Mouse (Mus musculus) myocyte (in vitro differentiated cells): ENCODE results near the gene Bean1. TPM values are rescaled to one million over a fixed set of nuclear protein-coding genes. Genes with fewer than 3 reads are reported as not detected.

Experiments used
- polyA plus RNA-seq: library from polyadenylated mRNA; unstranded; fragments of >200 nt; fragmentation: generic; extraction: Trizol; gene quantifications from one replicate; pipeline ENCODE4 v1.2.1, GENCODE M21; 2012; ENCODE audit warnings: missing spikeins

Gene Bean1
- polyA plus RNA-seq, 1 experiment: 0.34 TPM

Other genes starting within 250 kb of the Bean1 start
- 0.11 TPM for gene Cdh5, start 68.8 kb upstream of the Bean1 start, polyA plus RNA-seq
- 10.3 TPM for gene Tk2, start 78.1 kb downstream of the Bean1 start, polyA plus RNA-seq
- gene Cklf, start 80.4 kb downstream of the Bean1 start, polyA plus RNA-seq: 12.2 TPM
- not detected for gene Cmtm2a, start 122.7 kb downstream of the Bean1 start, polyA plus RNA-seq
- gene Gm45711, start 139.6 kb downstream of the Bean1 start, polyA plus RNA-seq: not detected
- not detected for gene Cmtm1, start 139.7 kb downstream of the Bean1 start, polyA plus RNA-seq
- not detected for gene Gm11020, start 151.1 kb downstream of the Bean1 start, polyA plus RNA-seq
- not detected for gene Cmtm2b, start 151.8 kb downstream of the Bean1 start, polyA plus RNA-seq
- 28.6 TPM for gene Cmtm3, start 169.0 kb downstream of the Bean1 start, polyA plus RNA-seq
- 5.5 TPM for gene Cmtm4, start 225.4 kb downstream of the Bean1 start, polyA plus RNA-seq